Mouse (Mus musculus) adrenal gland, adult 18-20 months (tissue): ENCODE results near the gene Mthfs. TPM values are rescaled to one million over a fixed set of nuclear protein-coding genes. Genes with fewer than 3 reads are reported as not detected.

ENCODE experiments used
- DNase-seq, 2 experiments: peaks; one replicate each; pipeline ENCODE4 v3.0.0; 2021 to 2022; ENCODE audit warnings: low spot score in 2 of 2
- total RNA-seq, 2 experiments: library from RNA; stranded (reverse); gene quantifications; 1 replicate in 1 of 2; 2 replicates in 1 of 2; pipeline ENCODE4 v1.2.3; 2021

Mthfs gene
- total RNA-seq, 2 experiments from 2014 or later, result 28.8 to 29.8 TPM

- peak in 1 of 2 experiments; percentile 28 for DNase-seq
Measured at GRCm38 (mm10) chr9:89403031-89403430, 192.6 kb downstream of the Mthfs start.

Other genes with a start within 250 kb of the Mthfs start
- gene Trim43b, start 117.8 kb upstream of the Mthfs start, total RNA-seq, result under 1 TPM; 0.20 to 0.96 TPM
- gene Bcl2a1b, start 11.5 kb upstream of the Mthfs start, total RNA-seq, result 1 to 10 TPM; 2.9 to 6.4 TPM
- gene Gm29094, start 11.3 kb upstream of the Mthfs start, total RNA-seq, result not detected